Mouse (Mus musculus) limb, embryonic 14.5 days (tissue): Measurements from ENCODE around the gene Idh3b. TPM values are rescaled to one million over a fixed set of nuclear protein-coding genes. Genes with fewer than 3 reads are reported as not detected.

ENCODE experiments used
- ATAC-seq: fragments of 200-750 bp; cut with Nextera tagmentation; 2 replicates; pipeline ENCODE4 v1.8.0; 2017; ENCODE audit warnings: low read depth, moderate number of reproducible peaks, moderate TSS enrichment; ENCODE audit not compliant: low FRiP score
- DNase-seq: peaks from one replicate; pipeline ENCODE4 v3.0.0-alpha.2; 2015; ENCODE audit warnings: low spot score
- H3K27ac ChIP-seq: fragments of 300-500 bp; sonication (generic); replicated peaks from 2 replicates; pipeline ENCODE4 v1.5.1; 2014; ENCODE audit warnings: low read depth, mild to moderate bottlenecking, low read length, moderate library complexity, mixed read lengths
- H3K27me3 ChIP-seq: fragments of 300-500 bp; sonication (generic); 2 replicates; pipeline ENCODE4 v1.6.1; 2014; ENCODE audit warnings: low read length, mixed read lengths; ENCODE audit not compliant: control insufficient read depth, insufficient read depth
- H3K36me3 ChIP-seq: fragments of 300-500 bp; sonication (generic); 2 replicates; pipeline ENCODE4 v1.6.1; 2014; ENCODE audit warnings: mild to moderate bottlenecking, low read length, moderate library complexity, mixed read lengths; ENCODE audit not compliant: control insufficient read depth, insufficient read depth
- H3K4me1 ChIP-seq: fragments of 300-500 bp; sonication (generic); 2 replicates; pipeline ENCODE4 v1.6.1; 2014; ENCODE audit warnings: antibody characterized with exemption, low read length, mixed read lengths; ENCODE audit not compliant: control insufficient read depth, insufficient read depth
- H3K4me2 ChIP-seq: fragments of 300-500 bp; sonication (generic); replicated peaks from 2 replicates; pipeline ENCODE4 v1.6.1; 2014; ENCODE audit warnings: low read depth, mild to moderate bottlenecking, low read length, moderate library complexity; ENCODE audit not compliant: severe bottlenecking
- H3K4me3 ChIP-seq: fragments of 300-500 bp; sonication (generic); replicated peaks from 2 replicates; pipeline ENCODE4 v1.5.1; 2014; ENCODE audit warnings: low read length
- H3K9ac ChIP-seq: fragments of 300-500 bp; sonication (generic); 2 replicates; pipeline ENCODE4 v1.6.1; 2014; ENCODE audit warnings: mild to moderate bottlenecking, low read depth, low read length, moderate library complexity; ENCODE audit not compliant: severe bottlenecking
- H3K9me3 ChIP-seq: fragments of 300-500 bp; sonication (generic); 2 replicates; pipeline ENCODE4 v1.6.1; 2016; ENCODE audit warnings: low read length; ENCODE audit not compliant: control insufficient read depth
- POLR2A ChIP-seq: fragments of 200-500 bp; IDR thresholded peaks from 2 replicates; pipeline ENCODE4 v1.8.0; 2012; ENCODE audit warnings: inconsistent platforms, mild to moderate bottlenecking, moderate library complexity, borderline replicate concordance; ENCODE audit not compliant: insufficient read depth, insufficient read length; ENCODE audit errors: extremely low read depth
- WGBS: fragments of 180-500 bp; shearing (Covaris S2); extraction: QIAGEN DNeasy Blood & Tissue Kit; methylation state at CpG from one replicate; pipeline ENCODE4 v1.1.7; 2014; 5-methylcytosine and 5-hydroxymethylcytosine counted together
- polyA plus RNA-seq, 2 experiments: library from polyadenylated mRNA; depleted of rRNA in 1 of 2; stranded (reverse) in 1 of 2; unstranded in 1 of 2; fragments of >200 nt; fragmentation: Nextera tagmentation in 1 of 2; extraction: Ambion mirVana in 1 of 2; gene quantifications; 2 replicates each; pipeline versions ENCODE4 v1.2.1 to v1.2.3; 2012 to 2014

The Idh3b gene
- polyA plus RNA-seq (2012; rRNA removed) (181 and 193 TPM in 2 replicates), polyA plus RNA-seq (2014; fragmentation: Nextera tagmentation; extraction: Ambion mirVana) (164 and 169 TPM in 2 replicates)

DNA sequence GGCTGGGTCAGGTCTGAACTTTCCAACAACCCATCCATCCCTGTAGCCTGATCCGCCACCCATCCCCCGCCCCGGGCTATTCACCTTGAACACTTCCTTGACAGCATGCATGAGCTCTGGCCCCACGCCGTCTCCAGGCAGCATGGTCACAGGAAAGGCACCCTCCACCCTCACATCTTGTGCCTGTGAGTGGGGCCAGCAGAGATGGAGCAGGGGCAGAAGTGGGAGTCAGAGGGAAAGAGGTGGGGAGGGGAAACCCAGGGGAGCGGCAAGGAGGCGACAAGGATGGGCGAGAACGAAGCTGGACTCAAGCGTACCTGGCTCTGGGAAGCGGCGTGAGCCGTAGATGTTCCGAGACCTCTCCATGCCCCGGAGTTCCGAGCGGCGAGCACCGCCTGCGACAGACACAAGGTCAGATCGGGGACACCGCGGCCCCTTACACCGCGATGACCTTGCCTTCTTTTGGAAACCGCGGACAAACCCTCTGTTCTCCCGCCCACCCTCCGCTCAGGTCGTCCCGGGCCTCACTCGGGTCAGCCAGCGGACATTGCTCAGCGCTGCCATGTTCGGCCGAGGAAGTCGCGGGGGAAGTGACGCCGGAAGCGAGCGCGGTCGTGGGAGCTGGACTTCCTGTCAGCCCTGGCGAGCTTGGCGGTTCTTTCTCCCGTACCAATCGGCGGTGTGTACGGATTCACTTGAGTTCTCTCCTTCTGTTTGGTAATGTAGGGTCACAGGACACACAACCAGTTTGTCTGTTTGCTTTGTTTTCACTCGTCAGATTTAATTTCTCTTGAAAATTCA, at the start of gene Idh3b:
TSS of gene Idh3b (minus strand) at position 694 of the 801 bp plus-strand sequence.
- Histone ChIP-seq H3K4me3 (peak within 1 kb of the TSS; percentile 81), H3K27me3 (no peaks in the 10 kb centered on the region), H3K4me1 (peaks cover 11% of the 10 kb centered on the region), H3K36me3 (peaks cover 27% of the 10 kb centered on the region), H3K27ac (peak within 1 kb of the TSS; percentile 49), H3K9me3 (no peaks in the 10 kb centered on the region), H3K9ac (peak within 1 kb of the TSS; percentile 81), H3K4me2 (peak within 1 kb of the TSS; percentile 90)
- DNase-seq (peak; percentile 91), ATAC-seq (peak; percentile 87)
- under 1% methylated on average over 43 of the region's 51 CpGs for WGBS
- peak; percentile 83; the same call in 1 of the 2 replicates for TF ChIP-seq POLR2A

DNA sequence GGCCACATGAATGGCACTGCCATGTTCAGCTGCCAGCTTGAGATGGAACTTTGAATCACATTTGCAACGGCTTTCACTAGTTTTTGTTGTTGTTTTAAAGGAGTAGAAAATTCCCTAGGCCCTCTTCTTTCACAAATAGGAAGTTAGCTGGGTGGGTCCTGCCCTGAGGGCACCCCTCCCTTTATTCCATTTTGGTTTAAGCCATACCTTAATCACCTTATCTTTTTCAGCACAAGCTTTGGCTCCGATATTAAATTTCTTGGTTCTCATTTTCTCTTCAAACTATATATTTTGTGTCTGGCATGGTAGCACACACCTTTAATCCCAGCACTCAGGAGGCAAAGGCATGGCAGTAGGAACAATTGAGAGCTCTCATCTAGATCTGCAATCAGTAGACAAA, 45.2 kb upstream of the Idh3b start:
- Histone ChIP-seq H3K9ac (no peak overlapping the region), H3K27ac (no peak overlapping the region), H3K4me2 (no peak overlapping the region), H3K4me3 (no peak overlapping the region), H3K27me3 (no peaks in the 10 kb centered on the region), H3K9me3 (no peaks in the 10 kb centered on the region), H3K4me1 (no peaks in the 10 kb centered on the region), H3K36me3 (no peaks in the 10 kb centered on the region)
- DNase-seq, result no peak
- no peak for TF ChIP-seq POLR2A
- WGBS, result 85% methylated on average over 2 of the region's 2 CpGs
- ATAC-seq, result no peak

GRCm38 (mm10) chr2:130327057-130327456, 42.7 kb upstream of the Idh3b start:
- no peaks in the 10 kb centered on the region for H3K4me1 ChIP-seq
- no peak overlapping the region for H3K9ac ChIP-seq
- H3K4me2 ChIP-seq, result no peak overlapping the region
- no peak overlapping the region for H3K27ac ChIP-seq
- H3K36me3 ChIP-seq, result no peaks in the 10 kb centered on the region
- ATAC-seq, result no peak
- WGBS, result 80% methylated on average over 1 of the region's 1 CpGs
- H3K27me3 ChIP-seq, result no peaks in the 10 kb centered on the region
- no peak for TF ChIP-seq POLR2A
- no peak overlapping the region for H3K4me3 ChIP-seq
- no peak for DNase-seq
- no peaks in the 10 kb centered on the region for H3K9me3 ChIP-seq

GRCm38 (mm10) chr2:130303014-130303413, 18.7 kb upstream of the Idh3b start:
- no peaks in the 10 kb centered on the region for H3K4me1 ChIP-seq
- H3K27ac ChIP-seq, result no peak overlapping the region
- no peak for DNase-seq
- ATAC-seq, result no peak
- peaks cover 37% of the 10 kb centered on the region for H3K36me3 ChIP-seq
- H3K9ac ChIP-seq, result no peak overlapping the region
- WGBS, result 64% methylated on average over 4 of the region's 4 CpGs
- no peak for TF ChIP-seq POLR2A
- no peak overlapping the region for H3K4me3 ChIP-seq
- no peaks in the 10 kb centered on the region for H3K27me3 ChIP-seq
- no peaks in the 10 kb centered on the region for H3K9me3 ChIP-seq
- H3K4me2 ChIP-seq, result no peak overlapping the region

DNA sequence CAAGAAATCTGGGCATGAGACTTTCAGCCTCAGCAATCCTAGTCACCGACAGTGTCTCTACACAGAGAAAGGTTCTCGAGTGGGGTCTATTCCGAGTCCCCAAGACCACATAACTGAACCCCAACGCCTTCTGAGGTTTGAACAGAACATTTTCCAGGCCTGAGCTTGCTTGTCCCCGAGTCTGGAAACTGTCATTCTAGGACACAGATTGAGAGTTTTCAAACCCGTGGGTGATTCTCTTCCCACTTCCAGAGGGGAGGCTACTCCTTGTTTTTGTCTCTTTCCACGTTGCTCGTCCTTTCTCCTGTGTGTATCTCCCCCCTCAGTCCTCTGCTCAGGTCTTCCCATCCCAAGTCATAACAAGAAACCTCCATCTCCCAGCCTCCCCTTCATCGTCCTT, 13.2 kb upstream of the Idh3b start:
- 82% methylated on average over 9 of the region's 9 CpGs for WGBS
- Histone ChIP-seq H3K9ac (no peak overlapping the region), H3K4me2 (no peak overlapping the region), H3K4me3 (no peak overlapping the region), H3K36me3 (peaks cover 10% of the 10 kb centered on the region), H3K27ac (no peak overlapping the region), H3K4me1 (peaks cover 17% of the 10 kb centered on the region), H3K27me3 (peaks cover 11% of the 10 kb centered on the region; the same call in 1 of the 2 replicates), H3K9me3 (no peaks in the 10 kb centered on the region)
- TF ChIP-seq POLR2A, result no peak
- ATAC-seq (no peak), DNase-seq (no peak)
